8 mouse cellular contexts compared by ENCODE assay signal in the genomic region with DNA sequence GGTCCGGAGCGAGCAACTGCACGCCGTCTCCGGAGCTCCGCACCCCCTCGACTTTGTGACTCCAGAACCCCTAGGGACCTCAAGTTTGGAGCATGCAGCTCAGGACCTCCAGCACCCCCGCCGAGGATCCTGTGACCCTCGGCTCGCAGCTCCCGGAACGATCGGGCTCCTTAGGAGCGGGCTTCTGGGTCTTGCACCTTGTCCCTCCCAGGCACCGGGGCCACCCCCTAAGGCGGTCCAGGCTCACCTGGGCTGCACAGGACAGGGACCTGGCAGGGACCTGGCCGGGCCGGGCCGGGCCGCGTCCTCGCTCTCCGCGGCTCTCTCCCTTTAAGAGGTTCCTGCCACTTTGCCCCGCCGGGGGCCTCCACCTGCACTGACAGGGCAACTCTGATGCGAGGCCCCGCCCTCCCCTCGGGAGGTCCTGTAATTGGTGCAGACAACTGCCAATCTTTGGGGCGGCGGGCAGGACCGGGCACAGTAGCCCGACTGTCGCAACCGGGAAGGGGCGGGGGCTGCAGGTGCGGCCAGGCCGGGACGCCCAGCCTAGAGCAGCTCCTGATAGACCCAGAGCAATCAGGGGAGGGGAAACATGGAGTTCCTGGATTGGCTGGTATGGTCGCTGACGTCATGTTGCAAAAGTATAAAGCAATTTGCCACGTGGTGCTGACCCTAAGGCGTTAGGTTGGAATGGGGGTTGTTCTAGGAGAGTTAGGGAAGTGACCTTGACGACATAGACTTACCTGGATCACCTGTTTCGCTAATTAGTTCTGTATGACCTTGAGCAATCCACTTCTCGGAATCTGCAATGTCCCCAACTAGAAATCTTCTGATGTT. TPM values are rescaled to one million over a fixed set of nuclear protein-coding genes. Genes with fewer than 3 reads are reported as not detected.
DNase-seq lines count a peak whose midpoint lies in the region; ATAC-seq lines count a peak whose summit lies in the region.

A gene (minus strand): TSS at position 389 of the 837 bp plus-strand sequence.

- ATAC-seq in megakaryocyte progenitor cell, adult 5-6 weeks (replicated peaks; ENCODE audit: poor library complexity), result peak; percentile 64

- DNase-seq in adipocyte (ENCODE audit: low spot score), result peak; percentile 42
- DNase-seq in embryo, embryonic 10 days (ENCODE audit: low spot score), result peak; percentile 91
- DNase-seq in gastrocnemius, postnatal 10 days, result peak; percentile 89
- DNase-seq in induced T-regulatory cell, adult 2 months (ENCODE audit: low read depth), result peak; percentile 99
- DNase-seq in left cerebral cortex, adult 9 months (ENCODE audit: low spot score in 2 of 2), result peak; percentile 89 to 97
- peak; percentile 87 for DNase-seq in right cerebral cortex, postnatal 14 days
- DNase-seq in urinary bladder, postnatal 36 days (ENCODE audit: low spot score in 2 of 2), result peak; percentile 99

RNA-seq across cellular contexts. Expression of the gene that starts here (rescaled TPM):
- 10 to 100 TPM; 51.7 to 54.5 TPM for total RNA-seq in gastrocnemius, postnatal 10 days (2021)
- 42.5 and 53.5 TPM in 2 replicates for total RNA-seq in megakaryocyte progenitor cell, adult 5-6 weeks (2015)
- 49.7 and 78.9 TPM in 2 replicates for total RNA-seq in megakaryocyte progenitor cell, adult 5-6 weeks (2017)

Comparison
In these comparisons a context has a peak if more than half of its experiments do, and no peak if none do; other contexts are left out.
1. Peak in every context shown above with its lines: DNase-seq and ATAC-seq.
2. DNase-seq: peak in every context shown above with its lines; median percentile 99 in induced T-regulatory cell, adult 2 months; 99 in urinary bladder, postnatal 36 days; 93 in left cerebral cortex, adult 9 months; 91 in embryo, embryonic 10 days; 89 in gastrocnemius, postnatal 10 days; 87 in right cerebral cortex, postnatal 14 days; 42 in adipocyte.